Mouse (Mus musculus) hindbrain, postnatal 0 days (tissue): Measurements from ENCODE around the gene Ssu72. TPM values are rescaled to one million over a fixed set of nuclear protein-coding genes. Genes with fewer than 3 reads are reported as not detected.

ENCODE experiments used
- ATAC-seq: fragments of 200-750 bp; cut with Nextera tagmentation; 2 replicates; pipeline ENCODE4 v1.8.0; 2017; ENCODE audit warnings: mild to moderate bottlenecking, moderate TSS enrichment, moderate library complexity
- DNase-seq: peaks from one replicate; pipeline ENCODE4 v3.0.0-alpha.2; 2015; ENCODE audit warnings: low spot score
- H3K27ac ChIP-seq: fragments of 300-500 bp; sonication (generic); 2 replicates; pipeline ENCODE4 v1.5.1; 2014; ENCODE audit warnings: mild to moderate bottlenecking
- H3K27me3 ChIP-seq: fragments of 300-500 bp; sonication (generic); 2 replicates; pipeline ENCODE4 v1.6.1; 2014; ENCODE audit warnings: low read length, mixed read lengths; ENCODE audit not compliant: insufficient read depth
- H3K36me3 ChIP-seq: fragments of 300-500 bp; sonication (generic); 2 replicates; pipeline ENCODE4 v1.6.1; 2014; ENCODE audit warnings: low read length, mixed read lengths; ENCODE audit not compliant: insufficient read depth
- H3K4me1 ChIP-seq: fragments of 300-500 bp; sonication (generic); 2 replicates; pipeline ENCODE4 v1.6.1; 2014; ENCODE audit warnings: antibody characterized with exemption, low read length, mixed read lengths; ENCODE audit not compliant: insufficient read depth
- H3K4me2 ChIP-seq: fragments of 300-500 bp; sonication (generic); 2 replicates; pipeline ENCODE4 v1.6.1; 2014; ENCODE audit warnings: low read depth, mild to moderate bottlenecking, low read length, moderate library complexity, mixed read lengths
- H3K4me3 ChIP-seq: fragments of 300-500 bp; sonication (generic); 2 replicates; pipeline ENCODE4 v1.5.1; 2014; ENCODE audit warnings: low read length
- H3K9ac ChIP-seq: fragments of 300-500 bp; sonication (generic); replicated peaks from 2 replicates; pipeline ENCODE4 v1.6.1; 2014; ENCODE audit warnings: mild to moderate bottlenecking, low read length, moderate library complexity, mixed read lengths
- H3K9me3 ChIP-seq: fragments of 300-500 bp; sonication (generic); 2 replicates; pipeline ENCODE4 v1.6.1; 2016; ENCODE audit warnings: low read length, mixed read lengths
- CTCF ChIP-seq: IDR thresholded peaks from 2 replicates; pipeline ENCODE4 v1.5.1; 2016; ENCODE audit warnings: antibody characterized with exemption, control low read depth, low read depth
- WGBS: fragments of 180-500 bp; shearing (Covaris S2); extraction: QIAGEN DNeasy Blood & Tissue Kit; methylation state at CpG from one replicate; pipeline ENCODE4 v1.1.7; 2014; 5-methylcytosine and 5-hydroxymethylcytosine counted together
- polyA plus RNA-seq: library from polyadenylated mRNA; unstranded; fragments of >200 nt; fragmentation: Nextera tagmentation; extraction: Ambion mirVana; gene quantifications from 2 replicates; pipeline ENCODE4 v1.2.1, GENCODE M21; 2015
- total RNA-seq: library from RNA; depleted of rRNA; stranded (reverse); fragments of >200 nt; gene quantifications from 2 replicates; pipeline ENCODE4 v1.2.3, GENCODE M21; 2014

Gene Ssu72
- total and polyA plus RNA-seq, 2 experiments from 2014 or later = 110 to 165 TPM

DNA sequence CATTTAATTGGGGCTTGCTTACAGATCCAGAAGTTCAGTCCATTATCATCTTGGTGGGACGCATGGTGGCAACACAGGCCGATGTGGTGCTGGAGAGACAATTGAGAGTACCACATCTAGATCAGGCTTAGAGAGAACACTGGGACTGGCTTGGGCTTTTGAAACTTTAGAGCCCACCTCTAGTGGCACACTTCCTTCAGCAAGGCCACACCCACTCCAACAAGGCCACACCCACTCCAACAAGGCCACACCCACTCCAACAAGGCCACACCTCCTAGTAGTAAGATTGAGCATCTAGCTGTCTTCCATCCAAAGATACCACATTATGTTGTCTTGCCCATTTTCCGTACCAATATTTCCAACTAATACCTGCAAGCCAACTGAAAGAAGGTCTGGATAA lies 12.2 kb upstream of the Ssu72 start:
- H3K4me2 ChIP-seq = no peak overlapping the region
- ATAC-seq = no peak
- 97% methylated on average over 3 of the region's 3 CpGs for WGBS
- TF ChIP-seq CTCF = no peak
- H3K36me3 ChIP-seq = no peaks in the 10 kb centered on the region
- DNase-seq = no peak
- no peak overlapping the region for H3K4me3 ChIP-seq
- no peak overlapping the region for H3K9ac ChIP-seq
- no peak overlapping the region for H3K27ac ChIP-seq
- H3K4me1 ChIP-seq = peaks cover 16% of the 10 kb centered on the region
- no peaks in the 10 kb centered on the region for H3K9me3 ChIP-seq
- no peaks in the 10 kb centered on the region for H3K27me3 ChIP-seq

DNA sequence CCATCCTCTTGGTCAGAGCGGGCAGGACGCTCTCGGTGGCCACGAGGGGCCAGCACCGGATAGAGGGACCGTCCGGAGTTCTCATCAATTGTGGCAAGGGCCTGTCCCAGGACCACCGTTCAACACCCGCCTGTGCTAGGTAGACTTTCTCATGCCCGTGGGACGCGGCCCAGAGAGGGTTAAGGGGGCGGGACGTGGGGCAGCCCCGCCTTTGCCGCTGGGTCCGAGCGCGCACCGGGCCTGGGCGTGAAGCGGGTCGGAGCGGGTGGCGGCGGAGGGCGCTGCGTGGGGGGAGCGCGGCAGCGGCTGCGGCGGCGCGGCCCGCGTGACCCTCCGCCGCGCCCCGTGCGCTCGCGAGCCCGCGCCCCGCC lies 10.5 kb upstream of the Ssu72 start, which contains the start of gene Fndc10:
TSS of gene Fndc10 (plus strand) at position 232 of the 371 bp plus-strand sequence.
- peaks cover 16% of the 10 kb centered on the region for H3K4me1 ChIP-seq
- 3% methylated on average over 26 of the region's 47 CpGs for WGBS
- TF ChIP-seq CTCF = no peak; the same call in 1 of the 2 replicates
- peak; percentile 85 for ATAC-seq
- no peaks in the 10 kb centered on the region for H3K36me3 ChIP-seq
- peak; percentile 86 for DNase-seq
- no peaks in the 10 kb centered on the region for H3K27me3 ChIP-seq
- H3K4me2 ChIP-seq = peak within 1 kb of the TSS; percentile 83
- H3K4me3 ChIP-seq = peak within 1 kb of the TSS; percentile 69
- H3K9me3 ChIP-seq = no peaks in the 10 kb centered on the region
- H3K27ac ChIP-seq = peak within 1 kb of the TSS; percentile 97
- peak within 1 kb of the TSS; percentile 84 for H3K9ac ChIP-seq

DNA sequence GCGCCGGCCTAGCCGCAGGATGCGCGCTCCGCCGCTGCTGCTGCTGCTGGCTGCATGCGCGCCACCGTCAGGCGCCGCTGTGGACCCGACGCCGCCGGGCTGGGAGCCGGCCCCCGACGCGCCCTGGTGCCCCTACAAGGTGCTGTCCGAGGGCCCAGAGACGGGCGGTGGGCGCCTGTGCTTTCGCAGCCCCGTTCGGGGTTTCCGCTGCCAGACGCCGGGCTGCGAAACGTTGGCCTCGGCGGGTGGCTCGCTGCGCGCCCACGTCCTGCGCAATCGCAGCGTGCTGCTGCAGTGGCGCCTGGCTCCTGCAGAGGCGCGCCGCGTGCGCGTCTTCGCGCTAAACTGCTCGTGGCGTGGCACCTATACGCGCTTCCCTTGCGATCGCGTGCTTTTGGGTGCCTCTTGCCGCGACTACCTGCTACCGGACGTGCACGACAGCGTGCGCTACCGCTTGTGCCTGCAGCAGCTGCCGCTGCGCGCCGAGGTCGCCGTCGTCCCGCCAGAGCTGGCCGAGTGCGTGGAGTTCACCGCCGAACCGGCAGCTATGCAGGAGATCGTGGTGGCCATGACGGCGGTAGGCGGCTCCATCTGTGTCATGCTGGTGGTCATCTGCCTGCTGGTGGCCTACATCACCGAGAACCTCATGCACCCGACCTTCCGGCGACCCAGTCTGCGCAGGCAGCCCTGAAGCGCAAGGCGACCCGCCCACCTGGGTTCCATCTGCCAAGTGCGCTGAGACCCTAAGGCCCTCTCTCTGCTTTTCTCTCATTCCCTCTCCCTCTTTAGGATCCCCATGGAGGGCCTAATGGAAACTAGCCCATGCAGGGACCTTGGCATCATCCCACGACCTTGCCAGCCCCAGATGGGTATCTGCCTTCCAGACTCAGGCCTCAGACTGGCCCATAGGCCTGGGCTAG lies 9.9 kb upstream of the Ssu72 start:
- ATAC-seq (peak; percentile 82), DNase-seq (peak; percentile 88)
- peak overlapping the region; percentile 83 for H3K4me2 ChIP-seq
- no peaks in the 10 kb centered on the region for H3K9me3 ChIP-seq
- H3K9ac ChIP-seq = peak overlapping the region; percentile 84
- H3K27me3 ChIP-seq = no peaks in the 10 kb centered on the region
- peak overlapping the region; percentile 97 for H3K27ac ChIP-seq
- H3K36me3 ChIP-seq = no peaks in the 10 kb centered on the region
- peaks cover 16% of the 10 kb centered on the region for H3K4me1 ChIP-seq
- H3K4me3 ChIP-seq = peak overlapping the region; percentile 69
- WGBS = 2% methylated on average over 90 of the region's 92 CpGs
- peak; percentile 50 for TF ChIP-seq CTCF

DNA sequence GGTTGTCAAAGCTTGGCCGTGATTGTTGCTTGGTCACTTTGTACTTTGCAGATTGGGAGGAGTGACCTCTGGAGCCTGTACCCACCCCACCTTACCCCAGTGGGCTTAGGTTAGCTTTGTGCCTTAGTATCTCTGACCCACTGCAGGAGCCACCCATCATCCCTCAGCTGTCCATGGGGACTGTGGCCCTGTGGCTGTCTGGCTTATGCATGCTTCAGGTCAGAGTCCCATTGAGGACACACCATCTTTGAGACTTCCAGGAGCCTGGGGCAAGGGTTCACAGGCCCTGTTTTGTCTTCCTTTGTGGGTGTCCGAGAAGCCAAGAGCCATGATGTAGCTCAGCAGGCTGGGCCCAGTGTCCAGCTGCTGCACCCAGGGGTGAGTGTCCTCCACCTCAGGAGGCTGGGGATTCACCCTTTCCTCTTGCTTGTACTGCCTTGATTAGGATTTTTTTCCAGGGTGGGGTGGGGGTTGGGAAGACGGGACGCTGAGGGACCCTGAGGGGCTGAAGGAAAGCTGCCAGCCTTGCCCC lies 9.0 kb upstream of the Ssu72 start:
- Histone ChIP-seq H3K9ac (peak overlapping the region; percentile 84), H3K4me3 (peak overlapping the region; percentile 69), H3K27ac (peak overlapping the region; percentile 97; the same call in 1 of the 2 replicates), H3K4me2 (peak overlapping the region; percentile 83), H3K36me3 (no peaks in the 10 kb centered on the region), H3K9me3 (no peaks in the 10 kb centered on the region), H3K4me1 (peaks cover 16% of the 10 kb centered on the region), H3K27me3 (no peaks in the 10 kb centered on the region)
- no peak for ATAC-seq
- no peak for TF ChIP-seq CTCF
- 78% methylated on average over 4 of the region's 4 CpGs for WGBS
- DNase-seq = no peak

DNA sequence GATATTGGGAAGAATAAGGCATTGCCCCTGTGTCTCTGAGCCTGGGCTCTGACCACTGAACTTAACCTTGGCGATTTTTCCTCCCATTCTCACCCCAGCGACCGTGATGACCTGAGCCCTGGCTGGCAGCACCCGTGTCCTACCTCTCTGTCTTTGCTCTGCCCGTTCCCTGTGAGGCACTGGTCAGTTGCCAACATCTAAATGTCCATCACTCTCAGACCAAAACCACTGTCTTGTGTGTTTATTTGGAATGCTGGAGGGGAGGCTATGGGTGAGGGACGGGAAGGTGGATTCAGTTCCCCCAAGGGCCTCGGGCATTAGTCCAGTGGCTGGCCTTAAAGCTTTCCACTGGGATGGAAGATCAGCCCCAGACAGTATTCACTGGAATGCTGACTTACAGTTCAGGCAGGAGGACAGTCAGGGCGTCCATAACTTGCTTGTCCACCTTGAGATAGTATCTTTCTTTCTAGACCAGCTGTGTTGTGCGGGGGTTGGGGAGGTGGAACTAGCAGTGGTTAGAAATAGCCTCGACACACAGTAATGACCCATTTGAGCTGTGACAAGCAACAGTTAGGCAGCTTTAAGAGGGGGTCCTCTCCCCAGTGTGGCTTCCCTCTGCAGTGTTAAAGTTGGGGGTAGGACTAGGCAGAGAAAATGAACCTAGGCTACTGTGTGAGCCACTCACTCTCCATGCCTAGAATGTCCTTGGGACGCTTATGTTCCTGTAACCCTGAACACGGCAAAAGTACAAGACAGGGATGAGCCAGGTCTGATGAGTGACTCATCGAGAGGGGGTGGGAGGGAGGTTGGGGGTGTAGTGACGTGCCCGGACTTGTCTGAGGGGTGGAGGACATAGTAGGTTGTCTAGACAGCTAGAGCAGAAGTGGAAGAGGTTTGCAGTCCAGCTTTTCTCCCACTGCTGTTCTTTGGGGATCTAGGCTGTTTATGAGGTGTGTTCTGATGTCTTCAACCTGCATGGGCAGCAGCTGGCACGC lies 8.0 kb upstream of the Ssu72 start:
- peak overlapping the region; percentile 83 for H3K4me2 ChIP-seq
- H3K4me3 ChIP-seq = peak overlapping the region; percentile 69
- H3K27me3 ChIP-seq = no peaks in the 10 kb centered on the region
- WGBS = 74% methylated on average over 16 of the region's 16 CpGs
- no peak overlapping the region for H3K27ac ChIP-seq
- no peaks in the 10 kb centered on the region for H3K9me3 ChIP-seq
- ATAC-seq (no peak), DNase-seq (no peak)
- H3K4me1 ChIP-seq = peaks cover 16% of the 10 kb centered on the region
- no peak overlapping the region; the same call in 1 of the 2 replicates for H3K9ac ChIP-seq
- no peak for TF ChIP-seq CTCF
- no peaks in the 10 kb centered on the region for H3K36me3 ChIP-seq

DNA sequence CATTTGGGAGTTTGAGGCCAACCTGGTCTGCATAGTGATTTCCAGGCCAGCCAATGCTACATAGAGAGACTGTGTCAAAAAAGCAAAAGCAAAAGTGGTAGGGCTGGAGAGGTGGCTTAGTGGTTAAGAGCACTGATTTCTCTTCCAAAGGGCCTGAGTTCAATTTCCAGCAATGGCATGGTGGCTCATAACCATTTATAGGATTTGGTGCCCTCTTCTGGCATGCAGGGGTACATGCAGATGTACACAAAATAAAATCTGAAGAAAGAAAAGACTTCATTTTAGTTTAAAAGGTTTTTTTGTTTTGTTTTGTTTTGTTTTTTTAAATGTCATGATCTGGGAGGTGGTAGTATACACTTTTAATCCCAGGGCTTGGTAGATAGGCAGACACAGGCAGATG lies 4.2 kb upstream of the Ssu72 start:
- Histone ChIP-seq H3K27ac (no peak overlapping the region), H3K9me3 (no peaks in the 10 kb centered on the region), H3K4me1 (peaks cover 11% of the 10 kb centered on the region), H3K4me2 (no peak overlapping the region), H3K9ac (no peak overlapping the region), H3K27me3 (no peaks in the 10 kb centered on the region), H3K4me3 (no peak overlapping the region), H3K36me3 (no peaks in the 10 kb centered on the region)
- DNase-seq (peak; percentile 49), ATAC-seq (no peak)
- TF ChIP-seq CTCF = peak; percentile 75
